Mouse (Mus musculus) forebrain, embryonic 16.5 days (tissue): ENCODE measurements at regions not wholly inside any gene's neighbourhood (a gene's known extent, or its start where the extent isn't known, plus 50 kb on each side); places are given as distances from the start of the nearest gene placed in this dataset.

Experiments
- ATAC-seq: fragments of 200-750 bp; cut with Nextera tagmentation; 2 replicates; pipeline ENCODE4 v1.8.0; 2017; ENCODE audit warnings: mild to moderate bottlenecking, moderate library complexity
- H3K27ac ChIP-seq: fragments of 300-500 bp; sonication (generic); 2 replicates; pipeline ENCODE4 v1.5.1; 2014; ENCODE audit warnings: low read length, control low read depth
- H3K27me3 ChIP-seq: fragments of 300-500 bp; sonication (generic); replicated peaks from 2 replicates; pipeline ENCODE4 v1.6.1; 2014; ENCODE audit warnings: low read length; ENCODE audit not compliant: control insufficient read depth, insufficient read depth
- H3K36me3 ChIP-seq: fragments of 300-500 bp; sonication (generic); 2 replicates; pipeline ENCODE4 v1.6.1; 2014; ENCODE audit not compliant: control insufficient read depth, insufficient read depth
- H3K4me1 ChIP-seq: fragments of 300-500 bp; sonication (generic); replicated peaks from 2 replicates; pipeline ENCODE4 v1.6.1; 2014; ENCODE audit warnings: low read length; ENCODE audit not compliant: control insufficient read depth, insufficient read depth
- H3K4me2 ChIP-seq: fragments of 300-500 bp; sonication (generic); 2 replicates; pipeline ENCODE4 v1.6.1; 2014; ENCODE audit warnings: mild to moderate bottlenecking, low read length, control low read depth
- H3K4me3 ChIP-seq: fragments of 300-500 bp; sonication (generic); replicated peaks from 2 replicates; pipeline ENCODE4 v1.5.1; 2014; ENCODE audit warnings: mild to moderate bottlenecking, low read length, control low read depth
- H3K9ac ChIP-seq: fragments of 300-500 bp; sonication (generic); replicated peaks from 2 replicates; pipeline ENCODE4 v1.6.1; 2014; ENCODE audit warnings: low read depth, low read length, control low read depth
- H3K9me3 ChIP-seq: fragments of 300-500 bp; sonication (generic); 2 replicates; pipeline ENCODE4 v1.6.1; 2016; ENCODE audit warnings: low read length; ENCODE audit not compliant: control insufficient read depth
- WGBS: fragments of 180-500 bp; shearing (Covaris S2); extraction: QIAGEN DNeasy Blood & Tissue Kit; methylation state at CpG from one replicate; pipeline ENCODE4 v1.1.7; 2014; 5-methylcytosine and 5-hydroxymethylcytosine counted together

DNA sequence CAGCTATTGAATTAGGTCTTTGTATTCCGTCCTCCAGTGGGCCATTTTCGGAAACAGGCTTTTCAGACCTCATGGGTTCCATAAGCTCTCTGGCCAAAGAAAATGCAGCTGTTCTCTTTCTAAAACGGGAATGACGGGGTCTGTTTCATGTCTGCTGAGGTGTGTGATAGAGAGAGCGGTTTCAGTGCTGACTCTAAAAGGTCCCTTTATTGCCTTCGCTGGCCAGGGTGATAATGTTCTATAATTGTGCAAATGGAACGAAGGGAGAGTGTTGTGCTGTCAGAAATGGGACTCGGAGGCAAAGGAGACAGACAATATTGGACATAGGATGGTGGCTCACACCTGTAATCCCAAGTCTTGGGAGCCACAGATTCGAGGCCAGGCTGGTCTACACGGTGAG is 53.5 kb upstream of the Osbpl8 start:
- no peak for ATAC-seq
- Histone ChIP-seq H3K4me2 (no peak overlapping the region), H3K4me3 (no peak overlapping the region), H3K27me3 (no peaks in the 10 kb centered on the region), H3K9me3 (no peaks in the 10 kb centered on the region), H3K4me1 (no peaks in the 10 kb centered on the region), H3K36me3 (no peaks in the 10 kb centered on the region), H3K27ac (no peak overlapping the region), H3K9ac (no peak overlapping the region)
- WGBS: 64% methylated on average over 10 of the region's 10 CpGs

DNA sequence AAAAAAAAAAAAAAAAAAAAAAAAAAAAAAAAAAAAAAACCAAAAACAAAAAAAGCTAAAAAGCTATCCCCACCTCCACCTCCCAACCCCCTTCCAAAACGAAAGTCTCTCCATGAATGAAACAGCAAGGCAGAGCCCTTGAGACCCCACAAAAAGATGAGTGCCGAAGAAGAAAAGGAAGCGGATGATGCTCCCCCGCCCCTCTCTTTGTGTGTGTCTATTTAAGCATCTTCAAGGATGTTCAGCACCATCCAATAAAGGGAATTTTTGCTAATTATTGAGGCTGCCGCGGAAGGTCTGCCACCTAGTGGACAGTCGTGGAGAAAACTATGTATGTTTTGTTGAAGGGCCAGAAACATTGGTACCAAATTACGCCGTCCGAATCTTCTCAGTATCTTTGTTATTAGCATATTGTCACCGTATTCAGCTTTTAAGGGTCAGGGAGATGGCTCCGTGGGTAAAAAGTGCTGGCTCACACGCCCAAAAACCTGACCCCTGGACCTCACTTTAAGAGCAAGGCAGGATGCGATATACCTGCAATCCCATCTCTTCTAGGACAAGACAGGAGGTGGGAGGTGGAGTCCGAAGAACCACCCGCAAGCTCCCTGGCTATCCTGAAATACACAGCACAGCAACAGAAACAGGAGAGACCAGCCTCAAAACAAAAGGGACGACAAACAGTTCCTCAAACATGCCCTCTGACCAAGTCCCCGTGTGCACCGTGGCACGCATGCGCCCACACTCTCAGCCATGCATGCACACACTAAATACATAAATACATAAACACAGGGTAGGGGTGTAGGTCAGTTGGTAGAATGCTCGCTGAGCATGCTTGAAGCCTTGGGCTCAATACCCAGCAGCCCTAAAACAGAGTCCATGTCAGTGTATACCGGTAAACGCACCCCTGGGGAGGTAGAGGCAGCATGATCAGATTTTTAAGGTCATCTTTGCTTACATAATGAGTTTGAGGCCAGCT is 55.6 kb upstream of the Osbpl8 start:
- no peak overlapping the region for H3K27ac ChIP-seq
- peak overlapping the region; percentile 39 for H3K4me3 ChIP-seq
- peak overlapping the region; percentile 27; the same call in 1 of the 2 replicates for H3K9ac ChIP-seq
- no peaks in the 10 kb centered on the region for H3K9me3 ChIP-seq
- no peaks in the 10 kb centered on the region for H3K4me1 ChIP-seq
- peak; percentile 75 for ATAC-seq
- H3K4me2 ChIP-seq: peak overlapping the region; percentile 41
- H3K27me3 ChIP-seq: no peaks in the 10 kb centered on the region
- WGBS: 45% methylated on average over 24 of the region's 24 CpGs
- no peaks in the 10 kb centered on the region for H3K36me3 ChIP-seq

GRCm38 (mm10) chr10:111107852-111108251 is 56.7 kb upstream of the Osbpl8 start:
- Histone ChIP-seq H3K4me3 (no peak overlapping the region), H3K4me2 (no peak overlapping the region), H3K36me3 (no peaks in the 10 kb centered on the region), H3K9me3 (no peaks in the 10 kb centered on the region), H3K27me3 (no peaks in the 10 kb centered on the region), H3K4me1 (no peaks in the 10 kb centered on the region), H3K27ac (no peak overlapping the region), H3K9ac (no peak overlapping the region)
- 90% methylated on average over 5 of the region's 5 CpGs for WGBS
- no peak for ATAC-seq

DNA sequence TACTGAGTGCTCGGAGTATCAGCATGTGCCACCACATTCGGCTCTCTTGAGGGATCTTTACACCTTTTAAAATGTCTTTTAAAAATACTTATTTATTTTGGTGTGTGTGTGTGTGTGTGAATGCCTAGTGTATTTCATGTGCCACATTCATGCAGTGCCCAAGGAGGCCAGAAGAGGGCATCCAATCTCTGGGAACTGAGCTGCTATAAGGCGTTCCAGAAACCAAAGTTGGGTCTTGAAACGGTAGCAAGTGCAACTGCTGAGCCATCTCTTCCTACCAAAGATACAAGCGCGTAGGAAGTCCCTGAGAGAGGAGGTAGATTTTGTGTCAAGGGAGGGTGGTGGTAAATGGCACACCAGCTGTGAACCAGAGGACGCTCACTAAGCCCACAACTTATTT is 57.2 kb upstream of the Osbpl8 start:
- no peak for ATAC-seq
- H3K27me3 ChIP-seq: no peaks in the 10 kb centered on the region

GRCm38 (mm10) chr10:111106411-111106810 is 58.1 kb upstream of the Osbpl8 start:
- H3K4me2 ChIP-seq: no peak overlapping the region

More for the DNA sequence above, 57.2 kb upstream of the Osbpl8 start:
- H3K9ac ChIP-seq: no peak overlapping the region
- no peak overlapping the region for H3K4me2 ChIP-seq
- 75% methylated on average over 7 of the region's 7 CpGs for WGBS
- H3K4me3 ChIP-seq: no peak overlapping the region
- no peaks in the 10 kb centered on the region for H3K9me3 ChIP-seq
- H3K4me1 ChIP-seq: no peaks in the 10 kb centered on the region
- no peak overlapping the region for H3K27ac ChIP-seq
- no peaks in the 10 kb centered on the region for H3K36me3 ChIP-seq

DNA sequence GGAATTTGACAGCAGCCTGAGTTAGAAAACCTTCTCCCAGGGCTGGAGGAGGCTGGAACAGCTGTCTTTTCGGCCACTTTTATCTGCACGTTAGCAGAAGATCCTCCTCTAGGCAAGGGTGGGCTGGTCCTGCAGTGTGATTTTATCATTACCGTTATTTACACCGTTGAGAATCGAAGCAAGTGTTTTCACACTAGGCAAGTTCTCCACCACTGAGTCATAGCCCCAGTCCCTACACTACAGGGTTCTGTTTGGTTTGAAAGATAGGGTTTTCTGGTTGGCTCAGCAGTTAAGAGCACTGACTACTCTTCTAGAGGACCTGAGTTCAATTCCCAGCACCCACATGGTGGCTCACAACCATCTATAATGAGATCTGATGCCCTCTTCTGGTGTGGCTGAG is 58.9 kb upstream of the Osbpl8 start:
- Histone ChIP-seq H3K27ac (no peak overlapping the region), H3K4me3 (no peak overlapping the region), H3K4me1 (no peaks in the 10 kb centered on the region), H3K9ac (no peak overlapping the region), H3K9me3 (no peaks in the 10 kb centered on the region), H3K36me3 (no peaks in the 10 kb centered on the region), H3K4me2 (no peak overlapping the region), H3K27me3 (no peaks in the 10 kb centered on the region)
- 98% methylated on average over 5 of the region's 5 CpGs for WGBS
- ATAC-seq: no peak

More at GRCm38 (mm10) chr10:111106411-111106810, 58.1 kb upstream of the Osbpl8 start:
- WGBS: 90% methylated on average over 5 of the region's 5 CpGs
- ATAC-seq: no peak
- Histone ChIP-seq H3K27ac (no peak overlapping the region), H3K9ac (no peak overlapping the region), H3K4me1 (no peaks in the 10 kb centered on the region), H3K9me3 (no peaks in the 10 kb centered on the region), H3K36me3 (no peaks in the 10 kb centered on the region), H3K27me3 (no peaks in the 10 kb centered on the region), H3K4me3 (no peak overlapping the region)

GRCm38 (mm10) chr10:111103512-111103911 is 61.0 kb upstream of the Osbpl8 start:
- WGBS: 74% methylated on average over 5 of the region's 5 CpGs
- Histone ChIP-seq H3K4me3 (no peak overlapping the region), H3K4me1 (peaks cover 8% of the 10 kb centered on the region)

DNA sequence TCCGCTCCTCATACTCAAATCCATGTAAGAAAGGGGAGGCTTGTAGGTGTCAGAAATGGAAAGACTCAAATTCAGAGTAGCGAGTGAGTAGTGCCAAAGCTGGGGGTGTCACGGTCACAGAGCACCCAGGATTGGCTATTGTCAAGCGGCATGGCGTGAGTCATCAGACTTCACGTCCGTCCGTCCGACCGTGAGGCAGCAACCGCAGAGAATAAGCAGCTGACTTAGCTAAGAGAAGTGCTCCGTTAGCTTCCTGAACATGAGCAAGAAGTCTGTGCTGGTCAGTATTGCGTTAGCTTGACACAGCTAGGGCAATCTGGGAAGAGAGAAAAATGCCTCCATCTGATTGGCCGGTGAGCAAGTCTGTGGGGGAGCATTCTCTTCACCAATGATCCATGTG is 61.5 kb upstream of the Osbpl8 start:
- no peaks in the 10 kb centered on the region for H3K9me3 ChIP-seq
- no peak for ATAC-seq
- no peak overlapping the region for H3K9ac ChIP-seq
- H3K4me2 ChIP-seq: no peak overlapping the region
- no peaks in the 10 kb centered on the region for H3K27me3 ChIP-seq
- H3K4me3 ChIP-seq: no peak overlapping the region
- peaks cover 8% of the 10 kb centered on the region for H3K4me1 ChIP-seq
- H3K27ac ChIP-seq: no peak overlapping the region
- no peaks in the 10 kb centered on the region for H3K36me3 ChIP-seq
- WGBS: 87% methylated on average over 14 of the region's 14 CpGs

More at GRCm38 (mm10) chr10:111103512-111103911, 61.0 kb upstream of the Osbpl8 start:
- Histone ChIP-seq H3K27me3 (no peaks in the 10 kb centered on the region), H3K4me2 (no peak overlapping the region), H3K9me3 (no peaks in the 10 kb centered on the region), H3K36me3 (no peaks in the 10 kb centered on the region), H3K27ac (no peak overlapping the region), H3K9ac (no peak overlapping the region)
- no peak for ATAC-seq

GRCm38 (mm10) chr10:111101901-111102761 is 62.4 kb upstream of the Osbpl8 start:
- H3K4me3 ChIP-seq: no peak overlapping the region
- peaks cover 14% of the 10 kb centered on the region for H3K4me1 ChIP-seq
- no peak for ATAC-seq
- H3K36me3 ChIP-seq: no peaks in the 10 kb centered on the region
- no peaks in the 10 kb centered on the region for H3K9me3 ChIP-seq
- H3K9ac ChIP-seq: no peak overlapping the region
- no peaks in the 10 kb centered on the region for H3K27me3 ChIP-seq
- 83% methylated on average over 18 of the region's 18 CpGs for WGBS
- H3K27ac ChIP-seq: no peak overlapping the region
- H3K4me2 ChIP-seq: no peak overlapping the region
